Mouse (Mus musculus) c-Kit-positive CD71-negative TER-119-negative erythroid progenitor cells, embryonic 14.5 days (primary cell): ENCODE results near the gene Angptl3.

ENCODE experiments used
- DNase-seq: peaks from one replicate; pipeline ENCODE4 v3.0.0-alpha.2; 2013; ENCODE audit warnings: low read depth

Gene Angptl3

DNA sequence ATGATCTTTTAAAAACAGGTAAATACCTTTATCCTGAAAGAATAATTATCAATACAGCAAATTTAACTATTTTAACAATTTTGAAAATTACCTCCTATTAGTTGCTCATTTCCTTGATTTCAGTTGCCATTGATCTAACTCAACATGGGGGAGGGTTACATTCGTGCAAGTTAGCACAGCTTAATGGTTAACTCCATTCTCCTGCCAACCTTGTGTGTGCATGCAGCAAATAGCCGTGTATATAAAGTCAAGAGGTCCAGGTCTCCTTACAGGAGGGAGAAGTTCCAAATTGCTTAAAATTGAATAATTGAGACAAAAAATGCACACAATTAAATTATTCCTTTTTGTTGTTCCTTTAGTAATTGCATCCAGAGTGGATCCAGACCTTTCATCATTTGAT, at the start of gene Angptl3:
Gene Angptl3, plus strand, starts transcription at position 269 of the 400 bp plus-strand sequence.
- no peak for DNase-seq

- no peak for DNase-seq
Measured at GRCm38 (mm10) chr4:98984701-98985100, 46.1 kb upstream of the Angptl3 start.

GRCm38 (mm10) chr4:98993491-98993890, 37.3 kb upstream of the Angptl3 start:
- DNase-seq: no peak

DNA sequence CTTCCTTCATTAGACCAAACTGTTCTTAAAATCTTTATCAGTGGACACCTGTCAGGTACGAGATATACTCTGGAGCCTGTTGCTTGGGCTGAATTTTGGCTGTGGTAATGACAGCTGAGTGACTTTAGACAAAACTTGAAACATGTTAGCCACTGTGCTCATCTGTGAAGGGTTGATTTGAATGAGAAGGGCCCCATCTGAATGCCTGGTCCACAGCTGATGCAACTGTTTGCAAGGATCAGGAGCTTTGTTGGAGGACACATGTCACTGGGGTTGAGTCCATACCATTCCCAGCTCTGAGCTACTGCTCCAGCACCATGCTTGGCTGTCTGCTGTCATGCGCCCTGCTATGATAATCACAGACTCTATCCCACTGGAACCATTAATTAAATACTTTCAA, 25.2 kb upstream of the Angptl3 start:
- no peak for DNase-seq

- no peak for DNase-seq
Measured at GRCm38 (mm10) chr4:99006319-99006718, 24.4 kb upstream of the Angptl3 start.

GRCm38 (mm10) chr4:99011039-99011438, 19.7 kb upstream of the Angptl3 start:
- no peak for DNase-seq

- DNase-seq: no peak
Measured at GRCm38 (mm10) chr4:99022221-99022620, 8.5 kb upstream of the Angptl3 start.

- no peak for DNase-seq
Measured at GRCm38 (mm10) chr4:99028377-99028776, 2.4 kb upstream of the Angptl3 start.

- no peak for DNase-seq
Measured at GRCm38 (mm10) chr4:99032921-99033320, 2.2 kb downstream of the Angptl3 start.

- no peak for DNase-seq
Measured at GRCm38 (mm10) chr4:99044854-99045253, 14.1 kb downstream of the Angptl3 start.

DNA sequence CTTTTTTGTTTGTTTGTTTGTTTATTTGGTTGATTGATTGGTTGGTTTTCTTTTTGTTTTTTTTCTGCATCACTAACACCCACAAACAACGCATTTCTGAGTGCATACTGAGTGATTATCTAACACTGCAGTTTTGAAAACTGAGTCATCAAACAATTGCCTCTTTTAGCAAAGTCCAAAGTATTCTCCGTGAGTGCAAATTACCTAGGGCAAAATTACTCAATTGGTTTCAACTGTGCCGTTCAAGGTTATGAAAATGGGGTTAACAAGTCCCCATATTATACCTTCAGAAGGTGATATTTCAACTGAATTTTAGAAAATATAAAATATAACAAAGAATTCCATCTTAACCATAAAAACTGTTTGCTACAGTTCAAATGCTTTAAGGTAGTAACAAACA, 15.7 kb downstream of the Angptl3 start:
- no peak for DNase-seq

DNA sequence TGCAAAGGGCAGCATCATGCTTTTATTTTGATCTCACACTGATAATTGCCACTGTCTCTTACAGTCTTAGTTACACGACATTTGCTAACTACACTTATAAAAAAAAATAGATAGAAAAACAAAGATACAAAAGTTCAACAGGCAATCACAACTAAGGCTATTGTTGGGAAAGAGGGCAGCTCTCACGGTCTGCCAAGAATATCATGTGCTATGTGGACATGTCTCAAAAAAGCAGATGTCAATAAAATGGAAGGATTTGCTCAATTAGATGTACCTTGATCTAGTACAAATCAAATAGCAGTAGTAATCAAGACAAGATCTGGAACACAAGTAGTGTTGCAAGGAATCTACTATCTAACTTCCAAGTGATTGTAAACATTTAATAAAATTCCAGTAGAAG, 17.8 kb downstream of the Angptl3 start:
- no peak for DNase-seq

- no peak for DNase-seq
Measured at GRCm38 (mm10) chr4:99064524-99064923, 33.8 kb downstream of the Angptl3 start.

DNA sequence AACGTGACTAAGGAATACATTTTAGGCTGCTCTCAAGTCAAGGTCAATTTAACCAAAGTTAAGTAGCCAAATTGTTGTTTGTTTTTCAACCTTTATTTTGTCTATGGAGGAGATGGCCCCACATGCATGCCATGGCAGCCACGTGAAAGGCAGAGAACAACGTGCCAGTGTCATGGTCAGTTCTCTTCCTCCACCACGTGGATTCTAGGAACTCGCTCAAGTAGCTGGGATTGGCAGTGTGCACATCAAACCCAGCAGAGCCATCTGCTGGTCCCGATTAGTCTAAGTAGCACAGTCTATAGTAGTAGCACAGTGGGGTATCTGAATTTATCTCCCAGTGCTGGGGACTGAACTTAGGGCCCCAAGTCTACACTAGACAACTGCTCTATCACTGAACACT, 38.1 kb downstream of the Angptl3 start:
- DNase-seq: no peak

DNA sequence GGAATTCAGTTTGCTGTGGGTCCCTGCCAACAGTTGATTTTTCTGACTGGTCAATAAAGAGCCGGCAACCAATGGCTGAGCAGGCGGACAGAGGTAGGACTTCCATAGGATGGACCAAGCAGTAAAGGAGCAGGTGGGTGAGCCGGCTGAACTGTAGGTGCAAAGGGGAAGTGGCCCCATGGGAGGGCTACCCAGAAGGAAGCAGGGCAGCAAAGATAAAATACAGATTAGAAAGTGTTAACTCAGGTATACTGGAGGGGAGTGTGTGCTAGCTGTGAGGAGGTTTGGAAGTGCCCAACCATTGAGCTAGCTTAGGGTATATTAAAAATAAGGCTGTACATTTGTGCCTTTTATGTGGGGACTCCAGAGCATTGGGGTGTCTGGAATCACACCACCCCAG, 47.3 kb downstream of the Angptl3 start:
- no peak for DNase-seq

DNA sequence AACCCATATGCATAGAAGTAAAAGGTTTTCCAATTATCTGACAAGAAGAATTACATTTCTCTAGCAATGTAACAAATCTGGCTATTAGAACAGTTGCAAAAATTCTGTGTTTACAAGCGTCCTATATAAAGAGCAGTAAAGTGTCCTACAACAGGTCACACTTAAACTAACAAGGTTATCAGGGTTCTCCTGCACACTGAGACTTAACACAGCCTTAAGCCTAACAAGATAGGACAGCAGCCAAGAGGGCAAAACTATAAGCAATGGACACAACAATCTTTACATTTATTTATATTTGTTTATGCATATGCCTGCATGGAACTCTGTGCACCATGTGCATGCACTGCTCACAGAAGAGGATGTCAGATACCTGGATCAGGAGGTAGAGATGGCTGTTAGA, 50.4 kb downstream of the Angptl3 start:
- no peak for DNase-seq

GRCm38 (mm10) chr4:99083862-99084261, 53.1 kb downstream of the Angptl3 start:
- DNase-seq: no peak

DNA sequence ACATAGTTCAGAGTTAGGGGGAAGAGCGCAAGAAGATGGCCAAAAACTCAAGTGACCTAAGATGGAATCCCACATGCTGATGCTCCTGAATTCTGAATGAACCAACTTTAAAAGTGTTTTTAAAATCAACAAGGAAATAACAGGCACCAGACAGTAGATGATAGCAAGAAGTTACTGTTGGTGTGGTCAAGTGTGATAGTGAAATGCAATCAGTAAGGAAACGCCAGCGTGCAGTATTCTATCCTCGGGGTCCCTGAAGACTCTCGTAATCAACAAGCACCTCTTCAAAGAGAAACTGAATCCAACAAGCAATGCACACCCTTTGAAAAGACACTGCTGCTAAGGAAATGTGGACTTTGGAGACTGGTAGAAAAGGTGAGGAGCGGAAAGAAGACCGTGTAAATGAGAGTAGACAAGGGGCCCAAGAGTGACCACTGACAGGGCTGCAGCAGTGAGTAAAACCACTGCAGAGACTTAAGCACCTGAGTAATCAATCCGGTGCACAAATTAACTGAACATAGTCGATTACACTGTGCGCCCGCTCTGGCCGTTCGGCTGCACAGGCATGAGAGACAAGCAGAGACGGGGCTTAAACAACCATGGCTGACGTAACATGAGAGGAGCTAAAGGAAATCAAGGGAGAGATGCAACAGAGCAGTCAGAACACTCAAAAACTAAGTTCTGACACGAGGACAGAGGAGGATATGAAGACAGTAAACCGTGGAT, 57.2 kb downstream of the Angptl3 start:
- DNase-seq: no peak

- DNase-seq: no peak
Measured at GRCm38 (mm10) chr4:99091151-99091701, 60.5 kb downstream of the Angptl3 start.

GRCm38 (mm10) chr4:99091777-99092176, 61.0 kb downstream of the Angptl3 start:
- DNase-seq: no peak
